Mouse (Mus musculus) common myeloid progenitor, adult 5-6 weeks (primary cell): ENCODE data around the gene Prkd2. TPM values are rescaled to one million over a fixed set of nuclear protein-coding genes. Genes with fewer than 3 reads are reported as not detected.

Experiments
- ATAC-seq: replicated peaks from 2 replicates; pipeline ENCODE4 v1.8.0; 2016; ENCODE audit warnings: low read depth, mild to moderate bottlenecking, moderate TSS enrichment, inconsistent platforms; ENCODE audit not compliant: poor library complexity, severe bottlenecking
- total RNA-seq: library from RNA; stranded (forward); fragments of 200-1000, 187-1606 nt; gene quantifications from 2 replicates; pipeline ENCODE4 v1.2.3, GENCODE M21; 2017

The Prkd2 gene
- total RNA-seq, 1 experiment from 2014 or later, result 12.9 TPM

DNA sequence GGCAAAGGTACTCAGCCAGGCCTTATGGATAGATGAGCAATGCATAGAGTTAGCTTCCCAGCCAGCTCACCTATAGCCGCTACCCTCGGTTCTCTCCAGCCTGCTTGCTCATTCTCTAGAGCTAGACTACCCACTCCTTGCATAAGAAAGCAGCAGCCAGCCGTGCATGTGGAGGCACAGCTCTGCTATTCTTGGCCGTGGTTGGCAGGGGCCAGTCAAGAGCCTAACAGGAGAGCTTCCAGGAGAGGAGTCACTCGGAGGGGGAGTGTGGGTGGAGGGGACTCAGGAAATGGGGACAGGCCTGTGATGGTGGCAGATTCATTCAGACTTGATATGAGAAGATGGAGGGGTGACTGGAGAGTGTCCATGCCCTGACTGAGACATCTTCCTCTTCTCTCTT, 19.0 kb upstream of the Prkd2 start:
- no peak for ATAC-seq

DNA sequence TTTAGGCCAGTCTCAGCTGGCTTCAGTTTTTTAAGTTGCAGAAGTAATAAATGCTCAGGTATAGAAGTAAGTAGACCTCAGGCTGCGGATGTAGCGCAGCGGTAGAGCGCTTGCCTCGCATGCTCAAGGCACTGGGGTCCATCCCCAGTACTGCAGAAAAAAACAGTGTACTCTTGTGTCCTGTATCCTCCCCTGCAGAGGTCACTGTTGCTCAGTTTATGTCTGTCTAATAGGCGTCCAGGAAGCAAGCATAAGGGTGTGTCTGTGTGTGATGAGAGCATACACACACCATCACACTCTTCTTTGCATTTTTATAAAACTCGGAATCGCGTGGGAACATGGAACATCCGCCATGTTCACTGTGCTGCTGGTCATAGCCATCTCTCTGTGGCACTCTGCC, 16.9 kb upstream of the Prkd2 start:
- peak; percentile 71 for ATAC-seq

DNA sequence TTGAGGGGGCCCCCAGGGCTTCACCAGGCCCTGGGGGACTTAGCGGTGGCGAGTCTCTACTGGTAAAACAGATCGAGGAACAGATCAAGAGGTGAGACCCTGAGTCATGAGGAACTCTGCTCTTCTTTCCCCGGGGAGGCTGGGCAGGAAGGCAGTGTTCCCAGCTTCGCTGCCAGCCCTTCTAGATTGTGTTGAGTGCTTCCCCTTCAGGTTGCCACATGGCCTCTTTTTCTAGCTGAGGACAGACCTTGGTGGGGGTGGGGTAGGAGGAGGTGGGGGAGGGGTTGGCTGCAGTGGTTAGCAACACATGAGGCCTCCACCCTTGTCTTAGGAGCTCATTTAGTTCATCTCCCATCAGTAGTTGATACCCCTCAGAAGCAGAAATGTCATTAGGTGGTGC, 16.1 kb upstream of the Prkd2 start:
- no peak for ATAC-seq

DNA sequence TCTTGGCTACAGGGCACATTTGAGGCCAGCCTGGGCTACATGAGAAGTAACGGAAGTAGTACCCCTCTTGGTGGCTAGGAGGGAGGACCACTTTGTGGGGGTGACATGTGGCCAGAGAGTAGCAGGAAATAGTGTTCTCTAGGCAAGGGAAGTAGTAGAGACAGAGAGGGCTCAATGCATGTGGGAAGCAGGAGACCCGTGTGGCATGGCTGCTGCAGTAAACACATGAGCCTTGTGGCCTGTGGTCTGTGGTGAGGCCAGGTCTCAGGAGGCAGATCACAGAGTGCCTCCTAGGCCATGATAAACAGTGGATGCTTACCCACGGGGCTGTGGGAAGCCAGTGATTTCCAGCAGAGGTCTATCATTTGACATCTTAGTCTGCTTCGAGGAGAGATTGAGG, 15.4 kb upstream of the Prkd2 start:
- ATAC-seq, result peak; percentile 85

DNA sequence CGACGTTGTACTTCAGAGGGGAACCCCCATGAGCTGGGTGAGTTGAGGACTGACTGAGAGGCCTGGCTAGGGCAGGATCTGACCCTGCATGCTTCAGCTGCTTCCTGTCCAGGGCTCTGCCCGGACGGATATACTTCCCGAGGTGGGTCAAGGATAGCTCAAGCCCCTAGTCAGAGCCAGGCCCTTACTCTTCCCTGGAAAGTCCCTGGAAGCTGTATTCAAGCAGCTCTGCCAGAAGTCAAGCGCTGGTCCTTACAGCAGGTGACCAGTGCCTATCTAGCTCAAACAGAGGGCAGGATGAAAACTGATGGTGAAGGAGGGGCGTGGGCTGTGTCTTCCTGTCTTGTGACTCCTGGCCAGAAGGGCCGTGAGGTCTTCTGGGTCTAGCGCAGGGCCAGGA, 12.3 kb upstream of the Prkd2 start:
- ATAC-seq, result no peak

DNA sequence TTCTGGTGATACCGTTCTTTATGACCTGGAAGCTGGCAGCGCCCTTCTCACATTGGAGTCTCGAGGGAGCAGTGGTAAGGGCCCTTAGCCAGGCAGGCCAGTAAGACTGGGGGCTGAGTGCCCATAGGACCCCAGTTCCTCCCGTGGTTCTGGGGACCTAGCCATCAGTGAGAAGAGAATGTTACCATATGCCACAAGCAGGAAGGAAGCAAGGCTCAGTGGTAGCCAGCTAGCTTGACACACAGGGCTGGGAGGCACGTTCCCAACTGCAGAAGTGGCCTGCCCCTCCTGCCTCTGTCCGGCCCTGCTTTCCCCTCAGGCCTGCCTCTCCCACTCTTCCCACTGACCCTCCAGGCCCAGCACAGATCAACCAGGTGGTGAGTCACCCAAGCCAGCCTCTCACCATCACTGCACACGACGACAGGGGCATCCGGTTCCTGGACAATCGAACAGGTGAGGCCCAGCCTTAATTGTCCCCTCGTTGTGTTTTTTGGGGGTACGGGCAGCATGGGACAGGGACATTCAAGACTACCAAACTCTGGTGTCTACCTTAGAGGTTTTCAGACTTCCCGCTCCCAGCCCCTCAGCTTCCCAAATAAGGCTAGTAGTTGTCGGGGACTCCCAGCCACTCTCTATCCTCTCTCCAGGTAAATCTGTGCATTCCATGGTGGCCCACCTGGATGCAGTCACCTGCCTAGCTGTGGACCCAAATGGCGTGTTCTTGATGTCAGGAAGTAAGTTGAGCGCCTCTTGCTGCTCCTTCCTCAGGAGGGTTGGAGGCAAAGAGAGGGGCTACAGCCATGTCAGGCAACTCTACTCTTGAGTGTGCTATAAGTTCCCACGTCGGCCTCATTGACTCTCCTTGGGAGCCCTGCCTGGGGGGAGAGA, 4.5 kb upstream of the Prkd2 start:
- no peak for ATAC-seq

DNA sequence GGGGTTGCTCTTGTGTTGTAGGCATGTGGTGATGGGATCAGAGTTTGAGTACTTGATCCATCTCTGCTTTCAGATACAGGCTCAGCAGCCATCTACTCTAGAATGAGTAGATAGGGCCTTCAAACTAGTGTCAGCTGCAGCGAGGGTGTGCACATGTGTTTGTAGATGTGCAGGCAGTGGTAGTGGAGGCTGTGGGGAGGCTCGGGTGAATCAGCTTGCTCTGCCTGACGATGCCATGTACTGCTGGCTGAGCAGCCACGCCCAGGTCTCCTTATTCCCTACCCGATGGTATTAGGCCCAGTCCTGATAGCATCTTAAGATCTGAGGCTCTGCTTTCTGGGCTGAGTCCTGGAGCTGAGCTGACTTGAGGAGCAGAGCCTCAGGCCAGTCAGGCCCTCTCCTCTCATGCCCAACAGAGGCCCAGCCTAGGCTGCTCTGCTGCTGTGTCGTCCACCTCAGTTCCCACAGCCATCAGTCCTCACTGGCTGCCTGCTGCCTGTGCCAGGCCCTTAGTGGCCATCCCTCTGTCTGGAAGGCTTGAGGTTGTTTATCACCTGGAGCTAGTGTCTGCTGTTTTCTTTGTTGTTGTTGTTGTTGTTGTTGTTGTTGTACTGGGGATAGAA, 3.8 kb upstream of the Prkd2 start:
- no peak for ATAC-seq

DNA sequence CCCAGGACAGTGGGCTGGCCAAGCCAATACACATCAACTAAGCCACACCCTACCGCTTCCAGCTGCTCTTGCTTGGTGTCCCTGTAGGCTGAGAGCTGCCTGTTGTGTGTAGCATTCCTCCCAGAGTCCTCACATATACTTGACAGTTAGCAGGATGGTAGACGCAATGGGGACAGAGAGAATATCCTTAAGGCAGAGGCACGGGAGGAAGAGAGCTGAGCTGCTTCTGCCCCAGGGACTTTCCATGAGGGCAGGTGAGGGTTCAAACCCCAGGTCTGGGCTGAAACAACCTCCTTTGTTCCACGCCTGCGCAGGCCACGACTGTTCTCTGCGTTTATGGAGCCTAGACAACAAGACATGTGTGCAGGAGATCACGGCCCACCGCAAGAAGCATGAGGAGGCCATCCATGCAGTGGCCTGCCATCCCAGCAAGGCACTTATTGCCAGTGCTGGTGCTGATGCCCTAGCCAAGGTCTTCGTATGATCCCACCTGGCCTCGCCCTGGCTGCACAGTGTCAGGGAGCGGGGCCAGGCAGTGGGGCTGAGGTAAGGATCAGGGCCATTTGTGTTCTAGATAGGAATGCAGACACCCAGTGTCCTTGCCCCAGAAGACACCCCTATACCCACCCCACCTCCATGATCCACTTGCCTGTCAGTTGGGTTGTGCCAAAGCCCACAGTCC, 3.1 kb upstream of the Prkd2 start:
- ATAC-seq, result no peak

DNA sequence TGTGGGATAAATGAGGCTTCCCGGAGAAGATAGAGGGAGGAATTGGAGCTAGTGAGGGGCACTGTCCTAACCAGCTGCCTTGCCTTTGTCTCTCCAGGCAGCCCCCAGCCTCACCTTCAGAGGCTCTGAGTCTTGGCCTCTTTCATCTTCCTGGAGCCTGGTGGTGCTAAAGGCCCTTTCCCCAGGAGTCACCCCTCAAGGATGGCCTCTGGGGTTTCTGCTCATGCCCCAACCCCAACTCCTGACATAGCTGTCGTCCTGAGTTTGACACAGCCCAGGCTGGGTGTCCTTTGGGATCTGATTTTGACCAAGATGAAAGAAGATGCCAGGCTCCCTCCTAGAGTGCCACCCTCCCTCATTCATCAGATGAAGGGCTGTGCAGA, 2.6 kb upstream of the Prkd2 start:
- no peak for ATAC-seq

DNA sequence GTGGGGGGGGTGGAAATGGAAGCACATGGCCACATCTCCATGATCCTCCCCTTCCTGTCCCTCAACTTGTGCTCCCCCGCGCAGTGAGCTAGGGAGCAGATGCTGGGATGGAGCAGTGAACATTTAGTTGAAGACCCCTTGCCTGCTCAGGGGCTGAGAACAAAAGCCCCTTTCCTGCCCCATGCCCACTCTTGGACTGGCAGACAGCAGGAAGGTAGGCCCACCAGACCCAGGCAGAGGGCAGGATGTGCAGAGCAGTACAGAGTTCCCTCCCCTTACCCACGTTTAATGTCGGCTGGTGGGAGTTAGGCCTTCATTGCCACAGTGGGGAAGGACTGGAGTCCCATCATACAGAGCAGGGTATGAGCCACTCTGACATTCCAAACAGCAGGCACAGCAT, 1.6 kb upstream of the Prkd2 start:
- no peak for ATAC-seq

DNA sequence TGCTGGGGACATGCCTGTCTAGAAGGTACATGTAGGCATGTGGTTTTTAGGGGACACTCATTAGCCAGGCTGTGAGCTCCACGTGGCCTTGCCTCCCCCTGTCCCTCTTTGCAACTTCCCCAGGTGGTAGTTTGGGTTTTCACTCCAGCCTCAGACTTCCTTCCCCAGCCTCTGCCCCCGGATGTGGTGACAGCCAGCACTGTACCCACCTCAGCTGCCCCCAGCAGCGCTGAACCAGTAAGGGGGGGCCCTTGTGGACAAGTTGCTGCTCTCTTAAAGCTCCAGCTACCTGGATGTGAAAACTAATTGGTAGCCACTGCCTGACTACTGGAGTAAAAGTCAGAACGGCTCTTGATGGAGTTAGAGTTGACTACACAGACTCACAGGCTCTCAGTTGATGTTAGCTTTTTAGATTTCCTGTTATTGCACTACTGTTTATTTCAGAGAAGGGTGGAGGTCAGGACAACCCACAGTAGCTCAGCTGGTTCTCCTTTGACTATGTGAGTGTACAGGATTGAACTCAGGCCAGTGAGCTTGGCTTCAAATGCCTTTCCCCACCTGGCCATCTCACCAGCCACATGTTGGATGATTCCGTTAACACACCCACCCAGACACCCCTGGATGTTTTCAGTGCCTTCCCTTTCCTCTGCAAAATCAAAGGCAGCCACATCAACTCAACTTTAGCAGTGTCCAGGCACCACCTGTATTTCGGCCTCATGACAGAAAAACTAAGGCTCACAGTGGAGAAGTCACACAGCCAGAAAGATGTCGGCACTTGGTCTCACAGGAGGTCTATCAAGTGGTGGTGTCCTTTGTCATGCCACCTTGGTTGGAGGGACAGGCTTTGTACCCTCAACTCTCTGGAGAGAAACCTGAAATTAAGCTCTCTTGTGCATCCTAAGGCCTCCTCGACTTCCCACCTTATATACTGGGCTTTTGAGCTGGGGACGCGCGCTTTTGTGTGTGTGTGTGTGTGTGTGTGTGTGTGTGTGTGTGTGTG, 841 bp upstream of the Prkd2 start:
- ATAC-seq, result peak; percentile 59

DNA sequence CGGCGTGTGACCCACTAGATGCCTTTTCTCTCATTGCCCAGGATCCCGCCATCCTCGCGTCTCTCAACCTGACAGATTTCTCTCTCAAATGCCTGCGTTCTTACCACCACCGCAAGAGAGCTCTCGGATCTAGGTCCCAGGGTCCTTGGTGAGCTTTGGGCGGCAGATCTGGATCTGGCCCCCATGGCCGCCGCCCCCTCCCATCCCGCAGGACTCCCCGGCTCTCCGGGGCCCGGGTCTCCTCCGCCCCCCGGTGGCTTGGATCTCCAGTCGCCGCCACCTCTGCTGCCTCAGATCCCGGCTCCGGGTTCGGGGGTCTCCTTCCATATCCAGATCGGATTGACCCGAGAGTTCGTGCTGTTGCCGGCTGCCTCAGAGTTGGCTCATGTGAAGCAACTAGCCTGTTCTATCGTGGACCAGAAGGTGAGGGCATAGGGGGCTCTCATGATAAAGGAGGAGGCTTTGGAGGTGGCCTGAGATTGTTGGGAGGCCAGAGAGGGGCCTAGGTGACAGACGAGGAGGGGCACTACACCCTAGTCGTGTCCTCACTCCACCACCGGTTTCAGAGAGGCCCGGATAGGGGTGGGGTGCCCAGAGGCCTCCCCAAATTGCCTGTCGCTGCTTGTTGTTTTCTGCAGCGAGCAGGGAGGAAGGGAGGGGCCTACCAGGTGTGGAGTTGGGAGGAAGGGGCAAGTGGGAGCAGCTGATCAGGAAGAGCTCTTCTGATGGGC, 904 bp downstream of the Prkd2 start:
- ATAC-seq, result no peak

DNA sequence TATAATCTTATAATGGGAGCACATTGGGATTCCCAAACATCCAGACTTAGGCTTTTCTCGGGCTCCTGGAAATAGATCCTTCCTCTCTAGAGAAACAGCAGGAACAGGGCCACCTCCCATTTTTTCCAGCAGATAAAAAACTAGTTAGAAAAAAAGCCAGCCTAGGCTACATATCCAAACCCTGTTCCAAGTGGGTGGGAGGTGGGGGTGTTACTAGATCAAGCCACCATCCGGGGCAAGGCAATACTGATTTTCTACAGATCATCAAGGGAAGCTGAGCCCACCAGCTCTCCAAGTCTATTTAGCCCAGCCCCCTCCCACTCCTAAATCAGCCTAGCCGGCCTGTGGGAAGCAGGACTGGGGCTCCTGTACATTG, 2.0 kb downstream of the Prkd2 start:
- no peak for ATAC-seq

DNA sequence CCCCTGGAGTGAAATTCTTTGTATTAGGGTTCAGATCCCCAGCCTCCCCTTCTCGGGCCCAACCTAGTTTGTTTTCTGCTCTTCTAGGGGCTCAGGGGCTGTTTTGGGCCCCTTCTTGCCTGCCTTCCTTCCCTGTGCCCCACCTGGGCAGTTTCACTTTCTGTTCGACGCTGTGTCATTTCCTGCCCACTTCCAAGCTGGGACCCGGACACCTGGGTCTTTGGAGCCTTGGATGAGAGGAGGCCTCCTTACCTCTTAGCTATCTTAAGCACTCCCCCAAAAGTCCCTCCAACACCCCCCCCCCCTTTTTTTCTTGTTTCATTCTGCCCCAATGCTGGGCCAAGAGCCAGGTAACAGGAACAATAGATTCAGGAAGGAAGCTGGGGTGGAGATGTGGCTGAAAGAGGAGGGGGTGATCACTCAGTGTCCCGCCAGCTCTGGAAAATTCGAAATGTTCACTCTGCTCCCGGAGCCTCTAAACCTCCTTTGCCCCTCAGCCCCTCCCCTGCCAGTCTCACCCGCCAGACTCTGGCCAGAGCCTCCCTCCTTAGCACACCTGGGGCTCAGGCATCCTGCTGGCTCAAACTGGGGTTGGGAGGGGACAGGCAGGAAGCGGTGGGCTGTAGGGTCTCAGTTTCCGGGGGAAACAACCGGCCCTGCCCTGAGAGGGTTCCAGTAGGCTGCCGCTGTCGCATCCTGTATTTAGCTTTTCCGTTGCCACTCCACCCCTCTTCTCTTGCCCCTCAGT, 2.5 kb downstream of the Prkd2 start:
- peak; percentile 4; the same call in 1 of the 2 replicates for ATAC-seq

DNA sequence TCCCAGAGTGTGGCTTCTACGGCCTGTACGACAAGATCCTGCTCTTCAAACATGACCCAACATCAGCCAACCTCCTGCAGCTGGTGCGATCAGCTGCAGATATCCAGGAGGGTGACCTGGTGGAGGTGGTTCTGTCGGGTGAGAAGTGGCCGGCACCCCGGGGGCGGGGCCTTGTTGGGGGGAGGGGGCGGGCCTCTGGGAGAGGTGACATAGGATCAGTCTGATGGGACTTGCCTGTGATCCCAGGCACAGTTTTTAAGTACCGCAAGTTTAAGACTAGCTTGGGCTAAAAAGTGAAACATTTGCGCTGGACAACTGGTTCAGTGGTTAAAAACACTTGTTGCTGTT, 3.1 kb downstream of the Prkd2 start:
- no peak for ATAC-seq

DNA sequence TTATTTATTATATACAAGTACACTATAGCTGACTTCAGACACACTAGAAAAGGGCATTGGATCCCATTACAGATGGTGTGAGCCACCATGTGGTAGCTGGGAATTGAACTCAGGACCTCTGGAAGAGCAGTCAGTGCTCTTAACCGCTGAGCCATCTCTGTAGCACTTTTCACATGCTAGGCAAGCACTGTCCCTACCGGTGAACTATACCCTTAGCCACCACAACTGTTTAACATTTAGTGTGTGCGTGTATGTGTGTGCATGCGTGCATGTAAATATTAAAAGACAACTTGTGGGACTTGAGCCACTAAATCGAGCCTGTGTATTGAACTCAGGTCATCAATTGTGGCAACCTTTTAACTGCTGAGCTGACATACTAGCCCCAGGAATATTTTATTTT, 4.1 kb downstream of the Prkd2 start:
- no peak for ATAC-seq

DNA sequence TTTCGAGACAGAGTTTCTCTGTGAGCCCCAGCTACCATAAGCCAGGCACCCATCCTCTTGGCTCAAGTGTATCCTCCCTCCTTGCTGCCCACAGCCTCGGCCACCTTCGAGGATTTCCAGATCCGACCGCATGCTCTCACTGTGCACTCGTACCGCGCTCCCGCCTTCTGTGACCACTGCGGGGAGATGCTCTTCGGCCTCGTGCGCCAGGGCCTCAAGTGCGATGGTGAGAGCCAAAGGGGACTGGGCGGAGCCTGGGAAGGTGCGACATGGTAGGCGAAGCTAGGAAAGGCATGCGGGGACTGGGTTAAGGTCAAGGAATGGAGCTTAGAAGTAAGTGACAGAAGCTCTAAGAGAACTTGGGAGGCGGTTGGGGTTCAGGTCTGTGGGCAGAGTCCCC, 4.8 kb downstream of the Prkd2 start:
- no peak for ATAC-seq

DNA sequence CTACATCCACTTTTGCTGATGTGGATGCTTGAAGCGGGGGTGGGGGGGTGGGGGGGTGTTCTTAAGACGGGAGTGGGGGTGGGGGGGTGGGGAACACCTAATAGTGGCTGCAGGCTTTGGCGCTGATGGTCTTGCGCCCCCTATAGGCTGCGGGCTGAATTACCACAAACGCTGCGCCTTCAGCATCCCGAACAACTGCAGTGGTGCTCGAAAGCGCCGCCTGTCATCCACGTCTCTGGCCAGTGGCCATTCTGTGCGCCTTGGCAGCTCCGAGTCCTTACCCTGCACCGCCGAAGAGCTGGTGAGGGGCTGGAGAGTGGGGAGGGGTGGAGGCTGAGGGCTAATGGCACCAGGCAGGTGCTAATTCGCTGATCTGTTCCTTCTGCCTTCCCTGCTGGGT, 5.9 kb downstream of the Prkd2 start:
- ATAC-seq, result no peak

DNA sequence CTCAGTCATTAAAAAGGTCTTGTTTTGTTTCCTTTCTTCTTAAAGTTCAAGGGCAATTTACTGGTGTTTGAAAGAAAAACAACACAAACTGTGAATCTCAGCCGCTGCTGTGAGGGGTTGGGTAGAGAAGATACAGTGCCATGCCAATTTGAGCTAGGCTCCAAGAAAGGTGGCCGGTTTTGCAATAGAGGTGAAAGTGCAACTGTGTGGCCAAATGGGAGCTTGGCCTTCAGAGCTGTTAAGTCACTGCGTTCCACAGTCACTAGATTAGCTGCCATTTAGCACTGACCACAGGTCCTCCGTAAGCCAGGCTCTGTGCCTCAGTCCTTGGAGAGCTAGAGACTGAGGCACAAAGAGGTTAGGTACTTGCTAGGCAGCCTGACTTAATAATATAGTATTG, 8.9 kb downstream of the Prkd2 start:
- no peak for ATAC-seq
